Mouse (Mus musculus): Measurements from ENCODE around the gene Ech1.

- TF ChIP-seq CTCF (conservative IDR thresholded peaks at IDR 0.05; ENCODE audit: insufficient read depth, insufficient read length, low read depth, low read length) (no peak), POLR2A (IDR thresholded peaks at IDR 0.05; ENCODE audit: low read depth, low read length) (no peak)
Measured at GRCm38 (mm10) chr7:28880554-28880953, 55.5 kb downstream of the Ech1 start.

Measured in kidney, adult 2 months (tissue).